Mouse (Mus musculus) granulocyte monocyte progenitor cell, adult 5-6 weeks (primary cell): ENCODE measurements around the gene C2cd4d. TPM values are rescaled to one million over a fixed set of nuclear protein-coding genes. Genes with fewer than 3 reads are reported as not detected.
A peak's percentile ranks its signal among the peaks of the same experiment; 100 is the strongest.

ENCODE experiments used
- ATAC-seq: replicated peaks from 2 replicates; pipeline ENCODE4 v1.8.0; 2016; ENCODE audit warnings: mild to moderate bottlenecking, moderate TSS enrichment, inconsistent platforms; ENCODE audit not compliant: poor library complexity, severe bottlenecking
- total RNA-seq, 2 experiments: library from RNA; stranded (forward) in 1 of 2; stranded (reverse) in 1 of 2; fragments of 200-712, 200-1000 nt in 1 of 2; fragments of >200 nt in 1 of 2; fragmentation: Nextera tagmentation in 1 of 2; gene quantifications; 2 replicates each; pipeline ENCODE4 v1.2.3; 2014 to 2017

The C2cd4d gene
- total RNA-seq, 2 experiments from 2014 or later: not detected

DNA sequence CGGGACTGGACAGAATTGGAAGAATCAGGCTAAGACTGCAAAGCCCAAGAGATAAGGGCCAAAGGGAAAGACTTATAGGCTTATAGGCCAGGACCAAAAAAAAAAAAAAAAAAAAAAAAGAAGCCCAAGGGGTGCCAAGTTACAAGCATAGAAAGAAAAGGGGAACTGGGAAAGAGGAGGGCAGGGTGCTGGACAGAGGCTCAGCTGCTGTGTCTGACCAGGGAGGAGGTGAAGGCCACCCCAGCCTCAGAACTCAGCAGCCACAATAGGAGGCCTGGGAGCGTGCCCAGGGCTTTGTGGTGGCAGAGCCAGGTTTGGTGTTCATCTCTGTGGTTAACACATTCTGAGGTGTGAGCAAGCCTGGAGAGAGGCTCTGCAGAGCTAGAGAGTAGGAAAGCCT is 12.9 kb downstream of the C2cd4d start:
- ATAC-seq: peak; percentile 65

DNA sequence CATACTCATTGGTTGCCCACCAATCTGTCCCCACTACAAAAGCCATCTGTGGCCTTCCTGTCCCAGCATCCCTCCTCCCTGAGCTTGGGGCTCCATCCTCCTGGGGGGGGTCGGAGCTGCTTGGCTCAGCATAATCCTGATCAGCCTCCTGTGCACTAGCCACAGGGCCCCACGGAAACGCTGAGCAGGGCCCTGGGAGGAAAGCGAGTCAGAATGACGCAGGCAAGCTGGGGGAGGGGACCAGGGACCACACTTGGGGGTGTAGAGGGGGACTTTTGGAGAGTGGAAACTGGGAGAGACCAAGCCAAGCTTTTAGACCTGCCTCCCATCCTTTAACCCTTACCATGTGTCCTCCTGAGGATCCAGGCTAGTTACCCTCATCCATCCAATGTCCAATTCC is 13.6 kb downstream of the C2cd4d start:
- ATAC-seq: no peak

DNA sequence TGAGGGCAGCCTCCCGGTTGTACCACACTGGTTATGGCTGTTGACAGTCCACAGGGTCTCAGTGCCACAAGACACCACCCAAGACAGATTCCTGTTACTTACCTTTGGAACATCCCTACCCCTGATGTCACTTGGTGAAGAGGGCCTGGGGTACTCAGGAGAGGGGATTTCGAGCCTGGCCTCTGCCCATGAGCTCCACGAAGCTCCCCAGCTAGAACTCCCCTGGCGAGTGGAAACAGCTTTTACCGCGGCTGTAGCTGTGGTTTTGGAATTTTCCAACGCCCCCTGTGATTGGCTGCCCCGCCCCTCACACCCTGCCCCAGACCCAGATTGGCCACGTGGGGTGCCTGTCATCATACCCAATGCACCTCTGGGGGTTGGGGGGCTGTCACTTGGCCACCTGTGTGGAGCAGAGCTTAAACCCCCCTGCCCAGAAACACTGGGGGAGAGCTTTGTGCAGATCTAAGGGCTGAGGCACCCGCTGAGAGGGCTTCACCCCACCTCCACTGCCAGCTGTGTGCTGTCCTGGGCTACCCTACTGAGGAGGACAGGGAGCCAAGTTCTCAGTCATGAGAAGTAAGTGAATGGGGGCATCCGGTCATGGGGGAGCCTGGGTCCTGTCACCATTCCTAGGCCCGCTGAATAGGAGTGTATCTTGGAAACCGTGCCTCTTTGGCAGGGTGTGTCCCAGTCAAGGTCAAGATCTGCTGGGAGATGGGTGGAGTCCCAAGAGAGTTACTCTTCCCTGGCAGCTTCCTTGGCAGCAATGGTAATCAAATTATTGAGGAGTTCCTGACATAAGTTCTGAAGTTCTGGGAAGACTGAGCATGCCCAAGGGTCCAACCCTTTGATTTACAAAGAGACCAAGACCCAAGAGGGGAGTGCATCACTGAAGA is 15.0 kb downstream of the C2cd4d start:
- no peak for ATAC-seq

DNA sequence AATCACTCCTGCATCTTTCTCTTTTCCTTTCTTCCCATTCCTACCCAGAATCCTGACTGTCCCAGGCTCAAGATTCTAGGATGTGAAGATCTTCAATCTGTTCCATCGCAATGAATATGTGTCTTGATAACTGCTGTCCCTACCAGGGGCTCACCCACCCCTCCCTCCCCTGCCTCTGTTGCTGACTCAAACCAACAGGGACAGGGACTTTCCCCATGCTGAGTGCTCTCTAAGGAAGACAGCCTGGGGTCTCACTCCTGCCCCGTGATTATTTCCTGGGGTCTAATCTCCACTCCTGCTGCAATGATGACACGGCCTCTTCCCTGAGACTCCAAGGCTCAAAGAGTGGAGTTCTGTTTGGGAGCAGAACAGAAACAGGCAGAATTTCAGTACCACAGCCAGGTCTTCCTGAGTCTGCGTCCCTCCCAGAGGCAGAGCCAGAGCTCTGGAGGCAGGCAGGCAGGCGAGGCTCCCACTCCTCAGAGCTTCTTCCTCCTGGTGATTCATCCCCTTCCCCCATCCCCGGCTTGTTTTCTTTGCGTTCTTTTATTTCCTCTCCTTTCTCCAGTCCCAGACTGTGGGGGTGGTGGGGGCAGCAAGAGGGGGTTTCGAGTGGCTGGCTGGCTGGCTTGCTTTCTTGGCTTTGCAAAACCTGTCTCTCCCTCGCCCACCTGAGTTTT is 17.7 kb downstream of the C2cd4d start:
- ATAC-seq: no peak

DNA sequence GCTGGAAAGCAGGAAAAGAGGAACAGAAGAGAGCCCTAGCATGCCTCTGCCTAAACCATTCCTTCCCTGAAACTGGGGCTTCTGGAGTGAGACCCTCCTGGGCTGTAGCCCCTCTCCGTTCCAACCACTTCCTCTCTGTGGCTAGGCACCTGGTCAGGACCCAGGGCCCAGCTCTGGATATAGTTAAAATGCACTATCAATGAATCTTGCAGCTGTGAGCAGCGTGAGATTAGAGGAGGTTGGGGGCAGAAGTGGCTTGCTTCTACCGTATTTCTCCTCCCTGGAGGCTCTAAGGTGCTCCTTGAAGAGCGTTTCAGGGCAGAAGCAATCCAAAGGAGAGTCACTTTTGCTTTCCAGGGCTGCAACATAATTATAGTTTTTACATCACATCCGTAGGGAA is 20.1 kb downstream of the C2cd4d start:
- ATAC-seq: peak; percentile 70

DNA sequence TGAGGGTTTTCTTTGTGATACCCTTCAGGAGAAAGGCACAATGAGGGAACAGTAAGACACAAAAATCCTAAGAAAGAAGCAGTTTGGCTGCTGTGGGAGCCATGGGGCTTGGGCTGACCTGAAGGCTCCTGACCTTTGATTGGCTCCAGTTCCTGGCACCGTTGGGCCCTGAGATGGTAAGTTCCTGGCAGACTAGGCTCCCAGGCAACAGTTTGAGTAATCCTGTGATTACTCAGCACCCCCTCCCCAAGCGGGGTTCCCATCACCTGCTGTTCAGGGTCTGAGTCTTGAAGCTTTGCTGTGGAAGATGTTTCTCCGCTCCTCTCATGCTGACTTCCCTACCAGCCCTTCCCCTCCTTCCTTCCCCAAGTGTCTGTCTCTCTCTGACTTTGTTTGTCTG is 21.2 kb downstream of the C2cd4d start:
- ATAC-seq: no peak

DNA sequence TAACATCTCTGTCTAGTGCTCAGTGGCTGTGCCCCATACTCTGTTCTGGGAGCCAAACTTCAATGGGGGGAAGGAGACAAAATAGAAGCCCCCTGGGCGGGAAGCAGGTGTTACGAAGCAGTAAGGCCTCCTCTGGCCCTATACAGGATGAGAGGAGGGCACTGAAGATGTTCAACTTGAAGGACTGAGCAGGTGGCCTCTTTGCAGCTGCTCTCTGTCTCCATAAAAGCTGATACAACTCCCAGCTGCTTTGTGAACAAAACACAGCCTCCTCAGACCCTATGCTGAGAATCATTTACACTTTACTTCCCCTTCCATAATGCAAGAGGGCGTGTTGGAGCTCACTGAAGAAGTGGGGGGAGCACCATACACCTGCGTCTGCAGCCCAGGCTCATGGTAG is 24.4 kb downstream of the C2cd4d start:
- ATAC-seq: no peak

DNA sequence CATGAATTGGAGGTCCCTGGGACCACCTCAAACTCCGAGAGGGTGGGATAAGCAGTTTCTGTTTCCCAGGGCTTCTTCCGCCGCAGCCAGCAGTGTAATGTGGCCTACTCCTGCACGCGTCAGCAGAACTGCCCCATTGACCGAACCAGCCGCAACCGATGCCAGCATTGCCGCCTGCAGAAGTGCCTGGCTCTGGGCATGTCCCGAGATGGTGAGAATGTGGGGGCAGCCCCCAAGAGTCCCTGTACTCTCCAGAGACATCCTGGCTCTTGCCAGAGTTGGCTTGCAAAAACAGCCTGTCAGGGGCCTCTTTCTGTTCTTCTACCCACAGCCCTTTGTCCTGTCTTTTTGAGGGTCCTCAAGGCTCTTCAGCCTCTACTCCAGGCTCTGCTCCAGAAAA is 25.2 kb downstream of the C2cd4d start:
- no peak for ATAC-seq

DNA sequence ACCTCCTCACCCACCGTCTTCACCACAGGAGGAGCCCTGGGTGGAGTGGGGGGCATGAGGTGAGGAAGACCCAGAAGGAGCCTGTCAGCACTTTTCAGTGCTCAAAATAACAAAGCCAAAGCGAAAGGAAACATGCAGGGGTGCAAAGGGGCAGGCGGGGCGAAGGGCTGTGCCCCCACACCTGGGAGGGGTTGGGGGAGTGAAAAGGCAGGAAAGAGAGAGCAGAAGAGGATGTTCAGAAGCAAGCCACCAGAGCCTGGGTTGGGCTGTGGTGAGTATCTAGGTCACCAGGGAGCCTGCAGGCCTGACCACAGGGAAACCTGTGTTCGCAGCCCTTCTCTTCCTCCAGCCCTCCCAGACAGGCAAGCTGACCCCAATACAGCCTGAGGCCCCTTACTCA is 25.8 kb downstream of the C2cd4d start:
- ATAC-seq: peak; percentile 25; the same call in 1 of the 2 replicates

DNA sequence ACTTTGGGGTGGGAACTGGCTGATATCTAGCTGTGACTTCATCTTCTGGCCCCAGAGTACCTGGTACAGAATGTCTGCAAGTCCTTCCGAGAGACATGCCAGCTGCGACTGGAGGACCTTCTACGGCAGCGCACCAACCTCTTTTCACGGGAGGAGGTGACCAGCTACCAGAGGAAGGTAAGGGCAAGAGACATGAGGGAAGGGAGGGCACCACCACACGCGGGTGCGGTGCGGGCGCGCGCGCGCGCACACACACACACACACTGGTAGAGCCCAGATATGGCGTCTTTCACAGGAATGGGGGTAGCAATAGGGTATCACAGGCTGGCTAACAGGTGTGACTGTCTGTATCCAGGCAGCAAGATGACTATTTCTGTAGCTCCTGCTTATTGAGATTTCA is 27.2 kb downstream of the C2cd4d start:
- ATAC-seq: no peak

DNA sequence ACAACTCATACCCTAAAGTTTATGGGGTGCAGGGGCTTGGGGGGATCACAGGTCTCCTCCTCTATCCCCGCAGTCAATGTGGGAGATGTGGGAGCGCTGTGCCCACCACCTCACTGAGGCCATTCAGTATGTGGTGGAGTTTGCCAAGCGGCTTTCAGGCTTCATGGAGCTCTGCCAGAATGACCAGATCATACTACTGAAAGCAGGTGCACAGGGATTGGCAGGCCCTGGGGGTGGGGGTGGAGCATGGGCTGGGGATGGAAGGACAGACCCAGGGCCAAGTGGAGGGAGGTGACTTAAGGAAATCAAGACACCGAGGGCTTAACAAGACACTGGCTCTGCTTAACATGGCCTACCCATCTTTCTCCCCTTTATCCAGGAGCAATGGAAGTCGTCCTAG is 28.8 kb downstream of the C2cd4d start:
- no peak for ATAC-seq

DNA sequence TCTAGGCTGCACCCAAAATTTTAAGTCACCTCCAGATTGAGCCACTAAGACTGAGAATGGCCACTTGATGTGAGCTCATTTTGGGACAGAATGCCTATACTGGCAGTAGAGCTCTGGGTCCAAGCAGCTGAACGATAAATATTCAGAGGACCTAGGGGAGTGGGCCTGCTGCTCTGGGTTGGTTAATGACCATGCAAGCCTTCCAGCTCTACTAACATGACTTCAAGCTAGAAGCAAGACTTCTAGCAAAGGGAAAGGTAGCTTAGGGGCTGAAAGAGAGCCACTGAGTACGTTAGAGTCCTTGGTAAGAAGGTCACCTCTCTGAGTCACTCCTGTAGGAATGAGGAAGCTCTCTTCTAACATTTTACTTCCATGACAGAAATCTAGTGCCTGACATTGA is 29.9 kb downstream of the C2cd4d start:
- no peak for ATAC-seq

DNA sequence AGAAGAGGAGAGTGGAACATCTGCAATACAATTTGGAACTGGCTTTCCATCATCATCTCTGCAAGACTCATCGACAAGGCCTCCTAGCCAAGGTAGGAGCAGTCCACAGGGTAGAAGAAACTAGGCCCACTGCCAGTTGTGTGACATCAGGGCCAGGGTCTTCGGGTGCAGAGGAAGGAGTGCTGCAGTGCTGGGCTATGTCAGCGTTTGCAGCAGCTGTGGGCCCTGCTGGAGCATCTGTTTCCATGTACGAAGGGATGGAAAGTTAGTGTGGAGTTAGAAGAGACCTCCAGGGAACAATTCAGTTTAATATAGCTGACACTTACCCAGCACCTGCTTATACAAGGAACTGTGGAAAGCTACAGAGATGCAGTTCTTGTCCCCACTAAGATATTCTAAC is 30.8 kb downstream of the C2cd4d start:
- ATAC-seq: no peak

DNA sequence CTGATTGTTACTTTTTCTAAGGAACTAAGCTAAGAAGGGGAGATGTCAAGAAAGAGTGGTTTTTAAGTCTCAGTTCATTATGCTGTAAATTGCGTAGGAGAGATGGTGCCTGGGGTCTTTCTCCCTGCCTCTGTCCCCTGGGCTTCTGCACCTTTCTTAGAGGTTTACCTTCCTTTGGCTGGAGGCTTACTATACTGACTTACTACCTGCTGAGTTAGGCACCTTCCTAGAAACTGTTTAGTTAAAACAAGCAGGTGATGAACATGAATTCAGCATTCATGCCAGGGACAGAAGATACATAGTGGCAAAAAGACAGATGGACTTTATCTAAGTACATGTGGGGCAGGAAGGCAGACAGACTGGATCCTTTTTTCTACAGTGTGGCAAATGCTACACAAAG is 34.1 kb downstream of the C2cd4d start:
- ATAC-seq: no peak

DNA sequence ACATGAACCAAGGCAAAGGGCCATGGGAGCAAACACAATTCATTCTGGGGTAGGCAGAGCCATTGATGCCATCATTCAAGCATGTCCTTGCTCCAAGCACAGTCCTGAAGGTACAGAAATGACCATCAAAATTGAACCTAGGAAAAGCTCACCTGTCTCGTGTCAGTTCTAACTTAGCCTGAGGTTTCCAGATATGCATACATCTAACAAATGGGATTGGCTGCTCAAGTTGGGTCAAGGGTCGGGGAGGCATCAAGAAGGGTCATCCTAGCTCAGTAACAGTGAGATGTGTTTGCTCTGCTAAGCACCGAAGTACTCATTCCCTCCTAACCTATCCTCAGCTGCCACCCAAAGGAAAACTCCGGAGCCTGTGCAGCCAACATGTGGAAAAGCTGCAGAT is 34.6 kb downstream of the C2cd4d start:
- no peak for ATAC-seq

DNA sequence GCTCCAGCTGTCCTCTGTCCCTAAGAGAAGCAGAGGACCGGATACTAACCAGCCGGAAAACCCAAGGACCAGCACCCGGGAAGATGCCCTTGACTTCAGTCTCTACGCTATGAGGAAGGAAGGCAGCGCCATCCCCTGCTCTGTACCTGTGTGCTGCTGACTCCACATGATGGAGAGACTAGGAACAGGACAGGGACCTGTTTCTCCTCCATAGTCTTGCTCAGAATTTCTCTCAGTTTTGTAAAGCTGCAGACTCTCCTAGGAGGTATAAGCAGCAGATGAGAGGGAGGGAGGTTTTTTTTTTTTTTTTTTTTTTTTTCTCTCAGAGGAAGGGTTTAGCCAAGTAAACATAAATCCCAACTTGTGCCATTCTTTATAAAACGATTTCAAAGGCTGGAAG is 36.0 kb downstream of the C2cd4d start, which contains the start of gene Lingo4:
Lingo4 (plus strand) TSS at position 301 of the 400 bp plus-strand sequence.
- no peak for ATAC-seq

DNA sequence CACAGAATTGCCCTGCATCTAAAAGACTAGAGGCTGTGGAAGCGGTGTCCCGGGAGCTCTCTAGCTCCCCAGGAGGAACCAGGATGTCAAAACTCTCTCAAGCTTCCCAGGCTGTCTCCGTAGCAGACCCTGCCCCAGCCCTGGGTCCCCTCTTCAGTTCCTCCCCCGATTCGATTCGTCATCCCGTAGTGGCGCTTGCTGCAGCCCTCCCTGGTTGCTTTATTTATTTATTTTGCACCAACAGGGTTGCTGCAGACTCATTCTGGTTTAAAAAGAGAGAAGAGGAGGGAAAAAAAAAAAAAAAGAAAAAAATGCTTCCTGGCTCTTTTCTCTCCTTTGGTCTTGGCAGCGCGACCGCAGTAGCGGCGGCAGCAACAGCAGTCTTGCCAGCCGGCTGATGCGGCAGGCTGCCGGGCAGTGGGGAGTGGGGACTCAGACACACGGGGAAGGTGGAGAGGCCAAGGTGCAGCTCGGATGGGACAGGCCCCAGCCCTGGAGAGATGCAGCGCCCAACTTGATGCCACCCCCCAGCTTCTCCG is 36.8 kb downstream of the C2cd4d start:
- peak; percentile 55 for ATAC-seq

DNA sequence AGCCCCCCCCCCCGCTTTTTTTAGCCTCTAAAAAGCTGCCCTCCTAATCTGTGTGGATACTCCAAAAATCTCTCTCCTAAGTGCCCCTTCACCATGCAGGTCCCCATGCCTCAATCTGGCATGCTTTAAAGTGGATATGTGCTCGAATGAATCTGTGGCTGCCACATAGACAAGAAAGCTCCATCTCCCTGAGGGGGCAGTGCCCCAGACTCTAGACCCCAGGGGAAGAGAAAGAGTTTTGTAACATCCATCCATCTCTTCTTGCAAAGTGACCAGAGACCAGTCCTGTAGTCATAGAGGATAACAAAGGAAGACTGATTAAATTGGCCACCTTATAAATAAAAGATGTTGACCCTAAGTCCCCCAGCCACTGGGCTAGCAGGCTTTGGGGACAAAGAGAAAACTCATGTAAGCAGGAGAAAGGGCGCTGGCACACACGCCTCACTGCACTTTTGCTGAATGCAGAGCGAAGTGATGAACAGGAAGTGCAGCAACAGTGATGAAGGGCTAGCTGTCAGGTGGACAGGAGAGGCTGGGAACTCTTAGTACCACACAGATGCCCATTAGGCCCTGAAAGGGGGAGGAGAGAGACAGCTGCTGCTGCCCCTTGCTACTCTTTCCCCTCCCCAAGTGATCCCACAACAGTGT is 37.5 kb downstream of the C2cd4d start:
- no peak for ATAC-seq

DNA sequence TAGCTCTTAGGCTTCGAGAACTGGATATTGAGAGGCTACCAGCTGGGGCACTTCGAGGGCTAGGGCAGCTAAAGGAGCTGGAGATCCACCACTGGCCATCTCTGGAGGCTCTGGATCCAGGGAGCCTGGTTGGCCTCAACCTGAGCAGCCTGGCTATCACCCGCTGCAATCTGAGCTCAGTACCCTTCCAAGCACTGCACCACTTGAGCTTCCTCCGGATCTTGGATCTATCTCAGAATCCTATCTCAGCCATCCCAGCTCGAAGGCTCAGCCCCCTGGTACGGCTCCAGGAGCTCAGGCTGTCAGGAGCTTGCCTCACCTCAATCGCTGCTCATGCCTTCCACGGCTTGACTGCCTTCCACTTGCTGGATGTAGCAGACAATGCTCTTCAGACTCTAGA is 40.2 kb downstream of the C2cd4d start:
- ATAC-seq: no peak

DNA sequence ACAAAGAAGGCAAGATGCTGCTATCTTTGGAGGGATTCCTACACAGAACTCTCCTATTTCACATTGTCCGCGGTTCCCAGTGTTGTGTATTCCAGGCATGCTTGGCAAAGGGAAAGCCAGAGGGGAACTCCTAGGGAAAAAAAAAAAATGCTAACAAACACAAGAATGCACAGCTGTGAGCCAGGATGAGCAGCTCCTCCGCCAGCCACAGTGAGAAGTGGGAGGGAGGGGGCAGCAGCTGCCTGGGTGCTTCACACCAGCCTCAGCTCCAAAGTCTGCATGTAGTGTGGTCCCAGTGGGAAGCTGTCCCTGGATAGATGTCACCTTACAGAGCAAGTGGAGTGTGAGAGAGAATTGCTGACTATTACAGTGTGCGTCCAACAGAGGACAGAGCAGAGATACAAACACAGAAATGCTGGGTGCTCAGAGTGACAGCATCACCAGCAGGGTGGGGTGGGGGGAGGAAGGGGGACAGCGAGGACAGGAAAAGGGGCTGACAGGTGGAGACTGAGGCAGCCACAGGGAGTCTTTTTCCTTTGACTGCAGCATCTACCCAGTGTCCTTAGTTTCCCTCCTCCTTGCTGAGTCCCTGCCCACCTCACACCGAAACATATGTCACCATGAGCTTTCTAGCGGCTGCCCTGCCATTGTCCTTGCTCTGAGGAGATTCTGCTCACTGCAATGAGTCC is 42.3 kb downstream of the C2cd4d start:
- no peak for ATAC-seq
